Mouse (Mus musculus): Measurements from ENCODE around the gene Fam178b.

- TF ChIP-seq POLR2A (IDR thresholded peaks at IDR 0.05; ENCODE audit: insufficient read depth, low read depth, low read length) = no peak
- no peak for TF ChIP-seq CTCF (IDR thresholded peaks at IDR 0.05; ENCODE audit: insufficient read depth, low read depth, low read length)
Measured at GRCm38 (mm10) chr1:36547981-36548598, 134.9 kb downstream of the Fam178b start.
